Mouse (Mus musculus) olfactory bulb, adult 2 months (tissue): ENCODE results near the gene Scgb1a1. TPM values are rescaled to one million over a fixed set of nuclear protein-coding genes. Genes with fewer than 3 reads are reported as not detected.

Source experiments
- H3K27ac ChIP-seq: fragments of 200-500 bp; 2 replicates; pipeline ENCODE4 v1.5.1; 2012; ENCODE audit warnings: low read depth, low read length; ENCODE audit not compliant: insufficient read depth
- H3K4me1 ChIP-seq: fragments of 200-500 bp; 2 replicates; pipeline ENCODE4 v1.6.1; 2012; ENCODE audit warnings: low read length; ENCODE audit not compliant: control insufficient read depth, insufficient read depth
- H3K4me3 ChIP-seq: fragments of 200-500 bp; 2 replicates; pipeline ENCODE4 v1.5.1; 2012; ENCODE audit warnings: mild to moderate bottlenecking, low read depth, low read length, moderate library complexity; ENCODE audit not compliant: insufficient read depth
- CTCF ChIP-seq: fragments of 200-500 bp; IDR thresholded peaks from 2 replicates; pipeline ENCODE4 v1.5.1; 2012; ENCODE audit warnings: low read depth, mild to moderate bottlenecking, low read length, moderate library complexity; ENCODE audit not compliant: insufficient read depth
- POLR2A ChIP-seq: fragments of 200-500 bp; IDR thresholded peaks from 2 replicates; pipeline ENCODE4 v1.6.1; 2012; ENCODE audit warnings: mild to moderate bottlenecking, low read depth, low read length, moderate library complexity; ENCODE audit not compliant: insufficient read depth
- WGBS: fragments of 180-500 bp; shearing (Covaris S2); methylation state at CpG from one replicate; pipeline ENCODE4 v1.1.7; 2018; 5-methylcytosine and 5-hydroxymethylcytosine counted together
- polyA plus RNA-seq: library from polyadenylated mRNA; stranded (reverse); fragments of >200 nt; gene quantifications from 2 replicates; pipeline ENCODE4 v1.2.4, GENCODE M21; 2012; ENCODE audit warnings: low replicate concordance; ENCODE audit not compliant: missing spikeins, insufficient read depth, insufficient read length

Gene Scgb1a1
- polyA plus RNA-seq, 1 experiment, result not detected

GRCm38 (mm10) chr19:9062822-9063221, 24.9 kb downstream of the Scgb1a1 start:
- TF ChIP-seq POLR2A (no peak), CTCF (no peak)
- peaks cover 10% of the 10 kb centered on the region for H3K4me1 ChIP-seq
- no peak overlapping the region for H3K27ac ChIP-seq
- no peak overlapping the region for H3K4me3 ChIP-seq
- 94% methylated on average over 2 of the region's 2 CpGs for WGBS

GRCm38 (mm10) chr19:9061221-9061893, 26.4 kb downstream of the Scgb1a1 start:
- H3K27ac ChIP-seq, result no peak overlapping the region
- no peak for TF ChIP-seq CTCF
- no peak for TF ChIP-seq POLR2A
- 90% methylated on average over 8 of the region's 8 CpGs for WGBS
- H3K4me3 ChIP-seq, result no peak overlapping the region
- H3K4me1 ChIP-seq, result peaks cover 5% of the 10 kb centered on the region; the same call in 1 of the 2 replicates

- Histone ChIP-seq H3K4me3 (no peak overlapping the region), H3K27ac (no peak overlapping the region), H3K4me1 (peaks cover 5% of the 10 kb centered on the region; the same call in 1 of the 2 replicates)
- 76% methylated on average over 4 of the region's 4 CpGs for WGBS
- TF ChIP-seq POLR2A, result no peak
- TF ChIP-seq CTCF, result no peak
These were observed 27.7 kb downstream of the Scgb1a1 start for GRCm38 (mm10) chr19:9060103-9060502.

- H3K27ac ChIP-seq, result no peak overlapping the region
- H3K4me1 ChIP-seq, result peaks cover 5% of the 10 kb centered on the region; the same call in 1 of the 2 replicates
- H3K4me3 ChIP-seq, result no peak overlapping the region
- WGBS, result 81% methylated on average over 7 of the region's 7 CpGs
- no peak for TF ChIP-seq POLR2A
- no peak for TF ChIP-seq CTCF
These were observed 28.4 kb downstream of the Scgb1a1 start for GRCm38 (mm10) chr19:9059391-9059790.

GRCm38 (mm10) chr19:9058944-9059343, 28.8 kb downstream of the Scgb1a1 start:
- Histone ChIP-seq H3K4me1 (peaks cover 5% of the 10 kb centered on the region; the same call in 1 of the 2 replicates), H3K4me3 (no peak overlapping the region), H3K27ac (no peak overlapping the region)
- 90% methylated on average over 4 of the region's 4 CpGs for WGBS
- TF ChIP-seq POLR2A (no peak), CTCF (no peak)

- WGBS, result 85% methylated on average over 1 of the region's 1 CpGs
- no peak for TF ChIP-seq CTCF
- TF ChIP-seq POLR2A, result no peak
- no peak overlapping the region for H3K4me3 ChIP-seq
- H3K4me1 ChIP-seq, result peaks cover 5% of the 10 kb centered on the region; the same call in 1 of the 2 replicates
- H3K27ac ChIP-seq, result no peak overlapping the region
These were observed 29.4 kb downstream of the Scgb1a1 start for GRCm38 (mm10) chr19:9058331-9058884.

GRCm38 (mm10) chr19:9057679-9058078, 30.1 kb downstream of the Scgb1a1 start:
- no peak overlapping the region for H3K4me3 ChIP-seq
- no peak overlapping the region for H3K27ac ChIP-seq
- TF ChIP-seq CTCF (no peak), POLR2A (no peak)
- H3K4me1 ChIP-seq, result peaks cover 12% of the 10 kb centered on the region; the same call in 1 of the 2 replicates

GRCm38 (mm10) chr19:9055703-9056355, 31.9 kb downstream of the Scgb1a1 start:
- WGBS, result 88% methylated on average over 4 of the region's 4 CpGs
- no peak for TF ChIP-seq CTCF
- TF ChIP-seq POLR2A, result no peak
- H3K4me1 ChIP-seq, result peaks cover 12% of the 10 kb centered on the region; the same call in 1 of the 2 replicates
- no peak overlapping the region for H3K4me3 ChIP-seq
- no peak overlapping the region for H3K27ac ChIP-seq

GRCm38 (mm10) chr19:9055153-9055552, 32.6 kb downstream of the Scgb1a1 start:
- TF ChIP-seq CTCF, result no peak
- TF ChIP-seq POLR2A, result no peak
- 22% methylated on average over 2 of the region's 2 CpGs for whole genome bisulfite sequencing
- H3K4me1 ChIP-seq, result peaks cover 12% of the 10 kb centered on the region; the same call in 1 of the 2 replicates
- H3K27ac ChIP-seq, result no peak overlapping the region
- no peak overlapping the region for H3K4me3 ChIP-seq
